Mouse (Mus musculus) lung, postnatal 36 days (tissue): ENCODE results near the gene Rab37.

Experiments used
- DNase-seq: peaks from one replicate; pipeline ENCODE4 v3.0.0; 2022; ENCODE audit warnings: mixed read lengths

Gene Rab37

DNA sequence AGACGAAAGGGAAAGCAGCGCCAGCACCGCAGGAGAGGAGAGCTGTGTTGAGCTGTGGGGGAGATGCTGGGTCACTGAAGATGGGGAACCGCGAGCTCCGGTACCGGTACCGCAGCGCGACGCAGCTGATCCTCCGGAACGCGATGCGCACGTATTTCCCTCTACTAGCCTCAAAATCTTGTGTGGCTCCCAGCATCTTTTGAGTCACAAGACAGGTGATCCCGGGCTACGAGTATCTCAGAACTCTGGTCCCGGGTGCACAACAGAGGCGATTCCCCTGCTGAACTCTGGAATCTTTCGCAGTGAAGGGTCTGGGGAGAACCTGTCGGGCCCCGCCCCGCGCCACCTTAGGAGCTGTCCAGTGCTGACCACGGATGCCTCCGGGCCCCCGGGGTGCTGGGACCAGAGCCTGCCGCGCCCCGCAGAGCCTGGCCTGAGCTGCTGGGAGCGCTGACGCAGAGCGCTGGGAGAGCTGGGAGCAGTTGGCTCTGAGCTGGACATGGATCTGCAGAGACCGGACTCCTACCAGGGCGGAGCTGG is at the start of gene Rab37:
Gene Rab37, plus strand, starts transcription at position 70 of the 540 bp plus-strand sequence.
- DNase-seq: no peak

DNA sequence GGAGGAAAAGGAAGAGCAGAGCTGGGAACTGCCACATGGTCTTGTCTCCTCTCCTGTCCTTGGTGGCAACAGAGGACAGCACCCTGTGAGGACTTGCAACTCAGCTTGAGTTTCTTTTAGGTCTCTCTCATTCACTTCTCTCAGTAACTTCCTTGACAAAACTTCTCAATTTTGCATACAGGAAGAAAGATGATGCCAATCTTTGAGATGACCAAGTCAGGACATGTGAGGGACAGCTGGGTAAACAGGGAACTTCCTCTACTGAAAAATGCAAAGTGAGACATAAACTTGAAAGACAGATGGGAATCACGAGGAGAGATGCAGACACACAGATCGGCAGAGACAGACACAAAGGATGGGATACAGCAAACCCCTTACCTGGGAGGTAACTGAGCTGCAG is 43.0 kb upstream of the Rab37 start, which contains the start of gene Cd300ld3:
Gene Cd300ld3, minus strand, starts transcription at position 151 of the 400 bp plus-strand sequence.
- DNase-seq: no peak

DNA sequence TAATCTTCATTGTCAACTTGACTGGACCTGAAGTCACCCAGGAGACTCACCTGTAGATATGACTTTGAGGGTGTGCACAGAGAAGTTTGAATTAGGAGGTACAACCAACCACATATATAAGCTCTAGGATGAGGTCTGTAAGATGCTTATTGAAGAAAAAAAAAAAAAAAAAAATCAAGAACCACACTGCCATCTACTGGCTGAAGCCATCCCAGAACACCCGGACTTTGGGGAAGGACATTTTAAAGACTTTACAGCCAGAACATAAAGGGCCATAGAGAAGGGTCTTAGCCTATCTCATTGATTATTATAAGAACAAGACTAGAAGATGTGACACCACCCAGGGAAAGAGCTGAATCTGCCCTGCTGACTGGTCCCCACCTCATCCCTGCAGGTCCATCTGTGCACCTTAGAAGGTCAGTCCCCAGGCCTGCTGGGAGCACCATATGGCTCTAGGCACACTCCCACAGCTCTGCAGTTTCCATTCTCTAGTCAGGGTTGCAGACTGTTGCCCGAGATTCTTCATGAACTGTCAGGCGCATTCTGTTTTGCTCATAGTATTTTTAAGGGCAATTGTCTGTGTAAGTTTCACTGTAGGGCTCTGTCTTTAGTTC is 41.8 kb upstream of the Rab37 start:
- DNase-seq: no peak

DNA sequence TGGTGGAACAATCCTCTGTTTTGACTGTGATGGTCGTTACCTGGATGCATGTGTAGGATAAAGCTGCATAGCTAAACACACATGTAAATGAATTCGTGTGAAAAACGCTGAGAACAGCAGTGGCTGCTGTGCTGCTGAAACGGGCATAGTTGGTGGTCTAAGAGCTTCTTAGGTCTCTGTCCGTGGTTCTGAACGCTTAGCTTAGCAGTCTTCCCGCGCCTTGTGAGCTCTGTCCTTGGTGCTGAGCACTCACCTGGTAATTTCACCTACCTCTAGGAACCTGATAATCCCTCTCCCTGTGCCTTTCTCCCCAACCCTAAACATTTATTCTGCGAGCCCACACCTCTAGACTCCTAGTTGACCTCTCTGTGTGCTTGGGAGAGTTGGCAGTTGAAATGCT is 39.0 kb upstream of the Rab37 start:
- peak; percentile 38 for DNase-seq

DNA sequence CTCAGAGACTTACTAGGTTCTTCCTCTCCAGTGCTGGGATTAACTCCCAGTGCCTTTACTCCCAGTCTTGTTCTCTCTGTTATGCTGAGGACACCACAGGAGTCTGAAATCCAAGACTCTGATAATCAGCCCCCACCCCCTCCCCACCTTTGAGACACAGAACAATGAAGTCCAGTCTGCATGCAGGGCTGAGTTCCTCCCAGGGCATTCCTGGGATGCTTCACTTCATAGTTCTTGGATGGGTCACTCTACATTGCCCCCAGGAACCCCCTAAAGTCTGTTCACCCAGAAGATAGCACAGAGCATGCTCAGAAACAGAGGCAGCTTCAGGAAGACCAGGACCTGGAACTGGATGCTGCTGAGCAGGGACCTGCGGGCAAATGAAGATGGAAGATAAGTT is 38.2 kb upstream of the Rab37 start:
- DNase-seq: no peak

DNA sequence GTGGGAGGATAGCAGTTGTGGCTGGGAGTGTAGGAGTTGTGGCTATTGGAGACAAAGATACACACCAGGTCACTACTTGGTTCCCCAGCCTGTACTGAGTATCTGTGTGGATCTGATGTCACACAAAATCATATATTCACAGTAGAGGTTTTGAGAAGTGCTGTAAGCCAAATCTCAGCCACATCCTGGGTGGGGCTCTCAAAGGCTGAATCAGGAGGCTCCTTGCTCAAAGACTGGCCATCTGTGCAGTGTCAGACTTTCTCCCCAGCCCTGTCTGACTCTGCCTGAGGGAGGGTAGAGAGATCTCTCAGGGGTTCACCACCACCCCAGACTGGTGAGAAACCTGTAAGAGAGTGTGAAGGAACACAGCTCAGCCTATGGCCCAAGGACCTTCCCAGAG is 36.7 kb upstream of the Rab37 start:
- DNase-seq: peak; percentile 15

DNA sequence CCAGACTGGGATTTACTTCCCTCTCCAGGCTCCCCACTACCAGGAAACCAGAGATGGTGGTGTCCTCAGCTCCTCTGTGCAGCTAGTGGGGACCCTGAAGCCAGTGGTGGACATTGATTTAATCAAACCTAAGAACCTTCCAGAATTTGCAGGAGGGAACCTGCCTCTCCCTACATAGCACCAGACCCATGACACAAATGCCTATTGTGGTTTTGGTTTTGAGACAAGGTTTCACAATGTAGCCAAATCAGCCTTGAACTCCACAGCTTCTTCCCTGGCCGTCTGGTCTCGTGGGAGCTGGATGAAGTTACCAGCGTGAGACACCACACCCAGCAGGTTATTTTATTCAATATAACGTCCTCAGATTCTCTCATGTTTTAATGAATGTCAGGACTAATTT is 32.5 kb upstream of the Rab37 start:
- peak; percentile 36 for DNase-seq

DNA sequence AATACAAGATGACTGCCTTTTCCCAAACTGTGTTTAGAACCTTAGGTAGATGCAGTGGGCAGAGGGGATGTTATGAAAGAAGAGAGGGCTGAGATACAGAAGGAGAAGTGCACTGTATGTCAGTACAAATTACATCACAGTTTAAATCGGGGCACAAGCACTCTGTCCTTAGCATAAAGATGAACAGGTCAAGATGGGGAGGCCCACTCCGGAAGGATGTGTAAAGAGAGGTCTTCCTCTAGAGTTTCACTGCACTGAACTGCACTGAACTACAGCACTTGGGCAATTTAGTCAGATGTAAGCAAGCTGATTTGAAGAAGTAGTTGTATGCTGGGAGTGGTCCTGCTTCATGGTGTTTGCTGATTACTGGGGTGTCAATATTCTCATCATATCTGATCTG is 31.4 kb upstream of the Rab37 start:
- peak; percentile 33 for DNase-seq

DNA sequence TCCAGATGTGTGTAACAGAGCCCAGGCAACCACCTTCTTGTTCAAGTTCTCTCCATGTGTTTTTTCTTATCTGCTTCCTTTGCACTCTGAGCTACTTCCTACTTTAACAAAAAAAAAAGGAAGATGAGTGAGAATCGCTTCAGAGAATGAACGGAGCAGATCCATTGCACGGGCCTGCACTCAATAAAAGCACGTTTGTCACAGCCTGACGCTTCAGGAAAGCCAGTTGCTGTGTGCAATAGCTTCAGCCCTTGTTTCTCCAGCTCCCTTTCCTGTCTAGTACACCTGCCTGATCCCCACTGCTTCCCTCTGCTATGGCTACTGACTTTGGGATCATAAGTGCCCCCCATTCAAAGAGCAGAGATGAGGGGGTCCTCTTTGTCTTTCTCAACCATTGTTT is 29.2 kb upstream of the Rab37 start, which contains the start of gene Cd300e:
Gene Cd300e, minus strand, starts transcription at position 101 of the 400 bp plus-strand sequence.
- DNase-seq: no peak

DNA sequence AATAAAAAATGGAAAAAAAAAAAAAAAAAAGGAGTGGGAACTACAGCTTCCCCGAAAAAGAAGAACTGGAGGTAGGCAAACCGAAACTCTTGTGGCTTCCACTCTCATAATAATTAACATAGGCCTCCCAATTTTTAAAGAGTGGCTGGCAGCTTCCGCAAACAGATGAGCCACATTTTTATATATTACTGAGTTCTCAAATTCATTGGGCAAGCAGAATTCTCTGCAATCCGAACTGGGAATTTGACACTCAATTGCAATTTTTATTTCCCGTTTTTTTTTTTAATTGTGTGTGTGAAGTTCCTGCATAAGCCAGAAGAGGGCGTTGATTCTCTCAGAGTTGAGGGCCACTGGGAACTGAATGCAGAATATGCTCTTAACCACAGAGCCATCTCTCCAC is 24.5 kb upstream of the Rab37 start:
- peak; percentile 52 for DNase-seq

DNA sequence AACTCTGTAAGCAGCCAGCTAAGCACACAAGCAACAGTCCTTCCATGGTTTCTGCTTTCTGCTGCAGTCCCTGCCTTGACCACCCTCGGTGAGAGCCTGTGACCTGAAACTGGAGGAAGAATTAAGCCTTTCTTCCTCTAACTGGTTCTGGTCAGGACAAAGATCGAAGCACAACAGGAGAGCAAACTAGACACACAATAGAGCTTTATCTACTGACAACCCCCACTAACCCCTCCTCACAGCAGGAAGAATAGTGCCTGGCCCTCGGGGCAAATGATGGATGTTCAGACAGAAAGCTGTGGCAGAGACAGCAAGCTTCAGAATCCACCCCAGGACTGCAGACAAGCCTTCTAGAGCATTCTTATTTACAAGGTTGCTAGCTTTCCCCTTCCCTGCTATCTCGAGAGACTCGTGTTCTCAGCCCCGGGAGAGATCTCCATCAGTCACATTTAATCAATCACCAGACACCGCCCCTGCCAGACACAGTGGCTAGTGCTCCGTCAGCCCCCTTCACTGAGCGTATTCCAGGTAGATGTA is 20.1 kb upstream of the Rab37 start:
- no peak for DNase-seq

DNA sequence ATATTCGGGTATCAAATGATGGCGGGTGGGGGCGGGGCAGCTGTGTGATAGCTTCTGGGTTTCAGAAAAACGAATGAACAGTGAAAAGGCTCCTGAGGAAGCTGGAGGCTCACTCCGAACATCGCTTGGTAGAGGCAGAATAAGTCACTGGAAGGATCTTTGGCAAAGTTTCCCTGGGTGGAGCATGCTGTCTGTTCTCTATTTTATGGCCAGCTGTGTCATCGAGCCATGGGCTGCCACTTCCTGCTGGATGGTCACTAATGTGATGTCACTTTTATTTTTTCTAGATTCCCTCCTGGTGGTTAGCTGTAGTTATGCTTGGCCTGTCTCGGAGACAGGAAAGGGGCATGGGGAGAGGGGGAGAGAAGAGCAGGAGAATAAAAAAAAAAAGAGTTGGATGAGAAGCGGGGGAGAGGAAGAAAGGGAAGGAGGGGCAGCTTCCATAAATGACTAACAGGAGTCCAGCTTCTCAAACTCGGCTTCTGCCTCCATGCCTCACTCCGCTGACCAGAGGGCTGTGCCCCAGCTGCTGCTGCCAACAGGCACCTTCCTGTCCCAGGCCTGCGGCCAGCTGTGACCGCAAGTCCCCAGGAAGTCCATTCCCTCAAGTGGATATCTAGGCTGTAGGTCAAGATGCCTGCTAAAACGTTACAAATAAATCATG is 19.5 kb upstream of the Rab37 start:
- DNase-seq: peak; percentile 71

DNA sequence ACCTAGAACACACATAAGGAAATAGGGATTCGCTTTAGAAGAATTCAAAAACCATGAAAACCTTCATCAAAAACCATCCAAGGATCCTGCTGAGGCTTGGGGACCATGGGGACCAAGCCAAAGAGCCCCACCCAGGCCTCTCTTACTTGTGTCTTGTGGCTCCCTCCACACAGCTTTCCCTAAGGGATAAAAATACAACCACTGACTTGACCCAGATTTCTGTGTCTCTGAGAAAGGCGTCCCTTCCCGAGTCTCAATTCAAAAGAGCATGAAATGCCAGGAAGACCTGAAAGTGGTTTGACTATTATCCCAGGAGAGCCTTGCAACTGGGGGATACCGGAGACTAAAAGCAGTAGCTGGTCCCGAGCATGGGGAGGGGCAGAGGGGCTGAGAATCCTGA is 18.2 kb upstream of the Rab37 start:
- DNase-seq: no peak

DNA sequence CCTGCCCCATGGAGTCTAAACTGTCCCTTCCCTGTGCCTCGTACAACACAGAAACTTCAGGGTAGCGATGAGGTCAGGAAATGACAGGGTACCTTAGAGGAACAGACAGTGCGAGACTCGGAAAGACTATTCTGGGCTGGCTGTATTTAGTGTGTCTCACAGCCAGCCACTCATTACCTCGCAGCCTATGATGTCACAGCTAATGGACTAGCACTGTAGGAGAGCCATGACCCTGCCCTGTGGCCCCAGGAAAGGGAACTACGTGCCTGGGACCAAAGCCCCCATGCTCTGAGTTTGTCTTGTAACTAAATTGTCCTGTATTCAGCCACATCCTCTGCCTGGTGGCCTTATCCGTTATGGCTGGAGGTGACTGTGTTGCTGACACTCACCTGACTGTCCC is 15.8 kb upstream of the Rab37 start:
- DNase-seq: peak; percentile 28

DNA sequence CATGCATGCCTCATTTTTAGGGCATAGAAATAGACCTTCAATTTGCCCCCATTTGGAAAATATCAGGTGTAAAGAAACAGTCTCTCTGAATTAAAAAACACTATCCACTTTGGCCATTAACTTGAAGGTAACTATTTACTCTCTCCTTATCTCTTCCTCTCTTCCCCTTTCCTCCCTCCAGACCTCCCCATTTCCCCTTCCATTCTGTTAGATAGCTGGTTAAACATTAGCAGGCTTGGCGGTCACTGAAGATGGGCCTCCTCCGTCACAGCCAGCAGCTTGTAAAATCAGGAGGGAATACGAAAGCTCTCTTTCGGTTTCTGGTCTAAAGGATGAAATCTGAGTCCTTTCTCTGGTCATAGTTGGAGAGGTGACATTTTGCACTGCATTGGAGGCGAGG is 15.4 kb upstream of the Rab37 start:
- no peak for DNase-seq

DNA sequence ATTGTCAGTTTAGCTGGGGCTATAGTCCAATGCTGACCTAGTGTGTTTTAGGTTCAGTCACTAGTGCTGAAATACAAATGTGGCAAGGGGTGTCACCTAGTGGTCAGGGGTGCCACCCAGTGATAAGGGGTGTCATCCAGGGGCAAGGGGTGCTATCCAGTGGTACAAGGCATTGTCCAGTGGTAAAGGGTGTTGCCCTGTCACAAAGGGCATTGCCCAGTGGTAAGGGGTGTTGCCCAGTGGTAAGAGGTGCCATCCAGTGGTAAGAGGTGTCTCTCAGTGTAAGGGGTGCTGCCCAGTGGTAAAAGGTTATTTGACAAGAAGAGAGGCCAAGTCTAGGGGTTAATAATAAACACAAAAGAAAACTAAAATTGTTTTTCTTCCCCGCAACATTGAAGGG is 13.8 kb upstream of the Rab37 start:
- no peak for DNase-seq

DNA sequence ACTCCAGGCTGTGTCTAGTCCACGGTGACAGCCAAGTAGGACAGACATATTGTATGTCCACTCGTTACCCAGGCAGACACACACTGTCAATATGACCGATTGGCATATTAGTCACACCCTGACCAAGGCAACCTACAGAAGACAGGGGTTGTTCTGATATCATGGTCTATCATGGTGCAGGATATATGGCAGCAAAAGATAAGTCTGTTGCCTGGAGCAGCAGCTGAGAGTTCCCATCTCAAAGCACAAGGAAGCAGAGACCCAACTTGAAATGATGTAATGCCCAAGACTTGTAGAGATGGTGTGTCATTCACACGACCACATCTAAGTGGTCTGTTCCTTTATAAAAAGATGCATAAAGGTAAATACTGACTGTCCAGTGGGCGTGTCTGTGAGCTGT is 12.6 kb upstream of the Rab37 start:
- no peak for DNase-seq

DNA sequence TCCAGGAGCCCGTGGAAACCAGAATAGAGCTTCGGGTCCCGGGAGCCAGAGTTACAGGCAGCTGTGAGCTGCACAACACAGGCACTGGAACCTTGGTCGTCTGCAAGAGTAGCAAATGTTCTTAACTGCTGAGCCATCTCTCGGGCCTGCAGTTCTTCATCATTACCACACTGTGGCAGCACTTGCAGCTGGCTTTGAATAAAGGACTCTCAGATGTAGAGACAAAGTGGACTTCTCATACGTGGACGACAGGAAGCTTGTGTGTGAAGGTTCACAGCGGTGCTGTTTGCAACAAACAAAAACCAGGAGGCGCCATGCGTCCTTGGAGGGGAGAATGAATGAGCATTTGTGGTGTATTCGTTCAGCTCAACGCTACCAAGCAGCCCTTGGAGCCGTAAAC is 10.3 kb upstream of the Rab37 start:
- DNase-seq: peak; percentile 74

DNA sequence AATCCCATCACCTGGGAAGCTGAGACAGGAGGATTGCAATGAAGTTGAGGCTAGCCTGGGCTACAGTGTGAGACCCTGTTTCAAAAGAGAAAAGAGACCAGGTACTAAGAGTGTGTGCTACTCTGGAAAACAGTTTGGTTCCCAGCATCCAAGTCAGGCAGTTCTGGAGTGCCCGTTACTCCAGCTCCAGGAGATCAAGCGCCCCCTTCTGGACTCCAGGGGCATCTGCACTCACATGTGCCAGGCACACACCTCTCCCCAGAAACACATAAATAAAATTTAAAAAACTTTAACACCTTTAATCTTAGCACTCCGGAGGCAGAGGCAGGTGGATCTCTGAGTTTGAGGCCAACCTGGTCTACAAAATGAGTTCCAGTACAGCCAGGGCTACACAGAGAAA is 9.9 kb upstream of the Rab37 start:
- DNase-seq: no peak

DNA sequence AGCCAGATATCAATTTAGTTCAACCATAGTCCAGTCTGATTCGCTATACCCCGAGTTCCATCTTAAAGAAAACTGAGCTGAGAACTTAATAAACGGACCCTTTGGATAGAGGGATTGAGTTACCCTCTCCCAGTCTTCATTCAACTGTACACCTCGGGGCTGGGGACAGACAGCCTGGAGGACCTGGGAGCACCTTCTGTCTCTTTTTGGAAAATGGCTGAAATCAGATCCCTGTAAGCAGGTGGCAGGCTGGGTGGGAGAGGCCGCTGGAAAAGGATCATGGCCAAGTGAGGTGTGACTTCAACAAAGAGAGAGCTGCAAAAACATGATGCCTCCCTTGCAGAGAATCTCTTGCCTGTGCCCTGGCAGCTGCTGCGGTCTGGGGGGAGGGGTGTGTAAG is 9.0 kb upstream of the Rab37 start:
- DNase-seq: no peak

DNA sequence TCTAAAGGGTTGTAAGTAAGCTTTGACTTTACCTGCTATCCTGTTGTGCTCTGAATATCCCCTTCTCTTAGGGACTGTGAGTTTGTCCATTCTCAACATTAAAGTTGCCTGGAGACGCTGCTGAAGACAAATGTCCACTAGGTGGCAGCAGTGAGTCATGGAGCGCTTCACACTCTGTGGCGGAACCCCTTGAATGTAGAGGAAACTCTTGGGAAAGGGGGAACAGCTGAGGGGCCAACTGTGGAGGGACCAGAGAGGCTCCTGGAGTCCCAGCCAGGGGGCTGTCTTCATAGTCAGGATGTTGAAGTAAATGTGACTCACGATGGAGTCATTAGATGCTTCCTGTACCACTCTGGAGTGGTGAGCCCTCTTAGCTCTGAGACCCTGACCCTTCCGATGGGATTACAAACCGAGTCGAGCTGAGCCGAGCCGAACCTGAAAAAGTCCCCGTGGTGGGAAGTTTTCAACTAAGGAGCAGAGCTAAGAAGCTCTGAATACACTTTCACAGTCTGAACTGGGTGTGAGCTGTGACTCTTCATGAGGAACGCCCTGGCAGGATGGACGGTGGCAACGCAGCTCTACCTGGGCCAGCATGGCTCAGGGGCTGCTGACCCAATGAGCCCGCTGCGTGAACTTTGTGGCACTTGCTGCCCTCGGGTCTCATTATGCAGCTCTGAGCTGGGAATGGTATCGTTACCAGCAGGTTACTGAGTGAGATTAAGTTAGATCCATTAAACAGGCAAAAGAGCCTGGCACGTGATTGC is 7.7 kb upstream of the Rab37 start:
- DNase-seq: peak; percentile 84

DNA sequence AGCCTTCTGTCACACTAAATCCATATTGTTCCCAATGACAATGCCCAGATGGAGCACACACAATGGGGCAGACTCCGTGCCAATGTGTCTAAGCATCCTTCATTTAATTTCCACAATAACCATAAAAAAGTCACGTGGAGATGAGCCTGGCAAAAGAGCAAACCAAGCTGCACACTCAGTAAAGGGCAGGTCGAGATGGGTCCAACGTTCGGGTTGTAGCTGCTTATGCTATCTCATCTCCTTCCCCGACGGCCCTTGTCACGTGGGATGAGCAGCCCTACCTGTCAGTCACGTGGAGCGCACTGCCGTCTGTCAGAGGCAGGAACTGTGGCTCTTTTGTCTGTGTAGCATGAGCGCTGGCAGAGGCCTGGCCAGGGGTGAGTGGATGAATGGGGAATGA is 6.6 kb upstream of the Rab37 start:
- no peak for DNase-seq

DNA sequence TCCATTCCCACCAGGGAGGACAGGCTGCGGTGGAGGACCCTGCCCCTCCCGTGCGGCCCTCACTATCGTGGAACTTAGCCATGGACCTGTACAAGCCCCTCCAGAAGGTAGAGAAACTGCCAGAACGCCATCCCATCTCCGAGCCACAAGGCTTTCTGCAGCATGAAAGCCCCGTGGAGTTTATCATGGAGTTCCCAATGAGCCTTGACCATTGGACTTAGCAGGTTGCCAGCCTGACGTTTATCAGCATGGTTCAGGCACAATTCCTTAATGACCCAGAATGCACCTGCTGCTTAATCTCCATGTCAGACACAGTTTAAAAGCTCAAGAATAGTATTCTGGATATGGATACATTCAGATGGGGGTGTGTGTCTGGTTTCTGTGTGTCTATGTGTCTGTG is 6.2 kb upstream of the Rab37 start:
- DNase-seq: no peak

DNA sequence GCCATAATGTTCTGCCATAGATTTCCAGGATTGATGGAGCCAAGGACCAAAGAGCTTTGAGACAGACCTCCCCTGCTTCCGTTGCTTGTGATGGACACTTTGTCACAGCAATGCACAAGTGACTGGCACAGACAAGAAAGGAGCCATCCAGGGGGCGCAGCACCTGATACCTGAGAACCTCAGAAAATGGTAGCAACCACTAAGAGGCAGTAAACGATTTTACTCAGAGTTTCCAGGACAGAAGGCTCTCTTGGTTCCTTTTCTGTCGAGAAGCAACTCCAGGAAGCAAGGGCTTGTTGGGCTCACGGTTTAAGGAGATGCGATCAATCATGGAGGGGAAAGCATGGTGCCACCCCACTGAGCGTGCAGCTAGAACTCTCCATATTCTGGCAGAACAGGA is 5.0 kb upstream of the Rab37 start:
- no peak for DNase-seq
